Comparison of ENCODE assay signal across 13 mouse cellular contexts in genomic region chr8:93171846-93172590, GRCm38 (mm10). TPM values are rescaled to one million over a fixed set of nuclear protein-coding genes. Genes with fewer than 3 reads are reported as not detected.
DNase-seq lines count a peak whose midpoint lies in the region; ATAC-seq and TF ChIP-seq lines count a peak whose summit lies in the region.
"Had no signal": no experiment of that assay in that cellular context is flagged by ENCODE, and none has a peak within 500 bp of the region (broad histone marks: within the 10 kb centered on the region; RNA-seq: fewer than 3 reads in every experiment).

No protein-coding gene starts in this region.

- no peak overlapping the region for H3K4me3 ChIP-seq in lung, adult 2 months (replicated peaks; ENCODE audit: extremely low read depth, low read depth, low read length)
- H3K4me3 ChIP-seq in lung, embryonic 16.5 days (ENCODE audit: low read length): no peak overlapping the region
- H3K4me3 ChIP-seq in intestine, postnatal 0 days (ENCODE audit: low read depth, low read length): no peak overlapping the region
- H3K4me3 ChIP-seq: forebrain, embryonic 15.5 days; myocyte had no signal

- no peaks in the 10 kb centered on the region for H3K27me3 ChIP-seq in lung, embryonic 16.5 days (ENCODE audit: control insufficient read depth, insufficient read depth, low read depth, low read length)
- H3K27me3 ChIP-seq in intestine, postnatal 0 days (replicated peaks; ENCODE audit: control insufficient read depth, insufficient read depth, low read length): no peaks in the 10 kb centered on the region
- H3K27me3 ChIP-seq: forebrain, embryonic 15.5 days had no signal

- DNase-seq in lung, adult 18-20 months: peak; percentile 28 to 47
- no peak for DNase-seq in lung, adult 2 months
- peak; percentile 76 for DNase-seq in heart, adult 8-10 months (ENCODE audit: low spot score)
- peak; percentile 20 to 48 for DNase-seq in urinary bladder, postnatal 36 days (ENCODE audit: low spot score in 2 of 2)
- DNase-seq in retina, postnatal 1 day: no peak
- DNase-seq: right cerebral cortex, postnatal 14 days had no signal

- H3K9ac ChIP-seq in lung, embryonic 16.5 days (ENCODE audit: low read length): no peak overlapping the region
- H3K9ac ChIP-seq in intestine, postnatal 0 days (ENCODE audit: low read depth, low read length): no peak overlapping the region
- H3K9ac ChIP-seq: forebrain, embryonic 15.5 days had no signal

- peak; percentile 89 for ATAC-seq in lung, embryonic 16.5 days (ENCODE audit: low read depth)
- ATAC-seq in intestine, postnatal 0 days: no peak
- ATAC-seq: forebrain, embryonic 15.5 days had no signal

- WGBS in lung, adult 2 months: 14% methylated on average over 1 of the region's 1 CpGs
- WGBS in lung, embryonic 16.5 days: 24% methylated on average over 1 of the region's 1 CpGs
- WGBS in intestine, postnatal 0 days: 39% methylated on average over 1 of the region's 1 CpGs

- 0 out of 2 replicates have a peak, but pooled peaks cover 2% of the 10 kb centered on the region for H3K4me1 ChIP-seq in lung, adult 2 months (ENCODE audit: control insufficient read depth, insufficient read depth, low read length)
- H3K4me1 ChIP-seq in lung, embryonic 16.5 days (replicated peaks; ENCODE audit: control insufficient read depth, insufficient read depth, low read length): peaks cover 5% of the 10 kb centered on the region; the same call in 1 of the 2 replicates
- H3K4me1 ChIP-seq in intestine, postnatal 0 days (replicated peaks; ENCODE audit: control insufficient read depth, insufficient read depth, low read length): no peaks in the 10 kb centered on the region
- H3K4me1 ChIP-seq: forebrain, embryonic 15.5 days had no signal

- no peaks in the 10 kb centered on the region for H3K9me3 ChIP-seq in lung, embryonic 16.5 days (ENCODE audit: control insufficient read depth, low read length)
- H3K9me3 ChIP-seq in intestine, postnatal 0 days (ENCODE audit: control insufficient read depth): no peaks in the 10 kb centered on the region
- H3K9me3 ChIP-seq: forebrain, embryonic 15.5 days had no signal

- H3K4me2 ChIP-seq in lung, embryonic 16.5 days (ENCODE audit: low read depth, low read length): no peak overlapping the region
- H3K4me2 ChIP-seq in intestine, postnatal 0 days (replicated peaks; ENCODE audit: low read depth): no peak overlapping the region
- H3K4me2 ChIP-seq: forebrain, embryonic 15.5 days had no signal

- TF ChIP-seq POLR2A in lung, adult 2 months (IDR thresholded peaks at IDR 0.05; ENCODE audit: borderline replicate concordance, extremely low read depth, low read depth, low read length): no peak

- H3K36me3 ChIP-seq in lung, embryonic 16.5 days (ENCODE audit: control insufficient read depth, insufficient read depth, low read length): 0 out of 2 replicates have a peak, but pooled peaks cover 2% of the 10 kb centered on the region
- H3K36me3 ChIP-seq in intestine, postnatal 0 days (ENCODE audit: control insufficient read depth, insufficient read depth): no peaks in the 10 kb centered on the region
- H3K36me3 ChIP-seq: forebrain, embryonic 15.5 days had no signal

- H3K27ac ChIP-seq in lung, embryonic 16.5 days (ENCODE audit: low read length): peak overlapping the region; percentile 41; the same call in 1 of the 2 replicates
- H3K27ac ChIP-seq in intestine, postnatal 0 days (ENCODE audit: low read depth, low read length): no peak overlapping the region
- H3K27ac ChIP-seq: forebrain, embryonic 15.5 days had no signal

- no peak for TF ChIP-seq CTCF in lung, adult 2 months (IDR thresholded peaks at IDR 0.05; ENCODE audit: insufficient read depth, low read length)
- TF ChIP-seq CTCF in intestine, postnatal 0 days (IDR thresholded peaks at IDR 0.05; ENCODE audit: low read depth): no peak

RNA-seq across cellular contexts. Expression of gene Ces1d, which starts 25.6 kb away (rescaled TPM):
- 654 and 895 TPM in 2 replicates for polyA plus RNA-seq in lung, adult 2 months (2012; rRNA removed)
- 100 to 1,000 TPM; 274 to 413 (median 315) TPM for total RNA-seq in heart, adult 8-10 months (2022)
- 89.8 and 109 TPM in 2 replicates for polyA plus RNA-seq in lung, embryonic 16.5 days (2015; fragmentation: Nextera tagmentation; extraction: Ambion mirVana)
- 0.14 and 0.22 TPM in 2 replicates for polyA plus RNA-seq in intestine, postnatal 0 days (2015; fragmentation: Nextera tagmentation; extraction: Ambion mirVana)
- total RNA-seq: left cerebral cortex, postnatal 25 days had no signal
- polyA plus RNA-seq: forebrain, embryonic 15.5 days; myocyte had no signal

RNA-seq across cellular contexts. Expression of gene Ces1c, which starts 40.9 kb away (rescaled TPM):
- polyA plus RNA-seq in lung, adult 2 months (2012; rRNA removed): 0.22 and 0.34 TPM in 2 replicates
- not detected for total RNA-seq in heart, adult 8-10 months (2022)
- 0.67 TPM in 1 of 2 replicates, not detected in the other for polyA plus RNA-seq in lung, embryonic 16.5 days (2015; fragmentation: Nextera tagmentation; extraction: Ambion mirVana)
- polyA plus RNA-seq in intestine, postnatal 0 days (2015; fragmentation: Nextera tagmentation; extraction: Ambion mirVana): 6.0 TPM in 2 replicates
- total RNA-seq: left cerebral cortex, postnatal 25 days; megakaryocyte progenitor cell, adult 5-6 weeks had no signal
- polyA plus RNA-seq: cortical plate, adult 2 months; forebrain, embryonic 15.5 days; myocyte had no signal

RNA-seq across cellular contexts. Expression of gene Ces1e, which starts 57.4 kb away (rescaled TPM):
- 4.3 and 8.1 TPM in 2 replicates for polyA plus RNA-seq in lung, adult 2 months (2012; rRNA removed)
- 1 to 10 TPM in 1 of 4 experiments, under 1 TPM in 3; 0.49 to 1.3 (median 0.81) TPM for total RNA-seq in heart, adult 8-10 months (2022)
- polyA plus RNA-seq in lung, embryonic 16.5 days (2015; fragmentation: Nextera tagmentation; extraction: Ambion mirVana): 0.26 and 0.45 TPM in 2 replicates
- polyA plus RNA-seq in intestine, postnatal 0 days (2015; fragmentation: Nextera tagmentation; extraction: Ambion mirVana): 0.66 and 1.1 TPM in 2 replicates
- total RNA-seq: left cerebral cortex, postnatal 25 days; megakaryocyte progenitor cell, adult 5-6 weeks had no signal
- polyA plus RNA-seq: cortical plate, adult 2 months; forebrain, embryonic 15.5 days; myocyte had no signal

Comparison
In these comparisons a context has a peak if more than half of its experiments do, and no peak if none do; other contexts are left out.
1. DNase-seq: peak in lung, adult 18-20 months (2 of 2), heart, adult 8-10 months (single experiment) and urinary bladder, postnatal 36 days (2 of 2); none in lung, adult 2 months (single experiment) and retina, postnatal 1 day (single experiment).
2. RNA of gene Ces1d, which starts 25.6 kb away (polyA plus RNA-seq): 654 to 895 TPM in lung, adult 2 months and 89.8 to 109 TPM in lung, embryonic 16.5 days; 0.14 to 0.22 TPM in intestine, postnatal 0 days; every median in the first group is over 10 times any median in the second.